Mouse (Mus musculus): ENCODE data around the gene Ptprm.

The Ptprm gene

DNA sequence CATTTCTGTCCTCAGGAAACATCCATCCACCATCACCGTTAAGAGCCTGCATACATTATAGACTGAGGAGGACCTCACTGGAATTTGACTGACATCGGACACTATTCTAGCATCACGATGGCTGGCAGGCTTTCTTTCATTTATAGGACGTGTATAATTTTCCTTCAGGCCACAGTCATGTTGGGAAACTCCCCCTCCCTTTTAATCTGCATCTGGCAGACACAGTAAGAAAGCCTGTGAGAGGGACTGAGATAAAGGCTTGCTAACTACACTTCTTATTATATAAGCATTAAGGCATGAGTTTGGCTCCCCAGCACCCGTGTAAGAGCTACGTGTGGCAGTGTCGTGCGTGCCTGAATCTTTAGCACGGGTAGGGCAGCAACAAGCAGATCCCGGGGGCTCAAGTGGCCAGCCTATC lies 571.2 kb downstream of the Ptprm start:
- DNase-seq (ENCODE audit: extremely low spot score, low spot score): no peak

DNA sequence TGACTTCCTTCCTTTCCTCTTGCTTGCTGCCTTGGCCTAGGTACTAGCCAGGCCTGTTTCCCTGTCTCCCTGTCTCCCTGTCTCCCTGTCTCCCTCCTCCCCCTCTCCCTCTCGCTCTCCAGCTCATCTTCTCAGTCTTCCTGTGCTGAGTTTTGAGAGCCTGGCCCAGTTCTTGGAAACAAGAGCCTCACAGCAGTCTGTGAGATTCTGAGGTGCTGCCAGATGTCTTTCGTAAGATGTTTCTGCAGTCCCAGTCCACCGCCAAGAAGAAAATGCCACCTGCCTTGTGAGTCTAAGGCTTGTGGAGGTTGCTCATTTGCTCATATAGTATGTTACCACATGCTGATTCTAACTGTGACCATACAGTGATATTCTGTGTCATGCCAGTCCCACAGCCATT lies 572.3 kb downstream of the Ptprm start:
- no peak for DNase-seq (ENCODE audit: extremely low spot score, low spot score)

DNA sequence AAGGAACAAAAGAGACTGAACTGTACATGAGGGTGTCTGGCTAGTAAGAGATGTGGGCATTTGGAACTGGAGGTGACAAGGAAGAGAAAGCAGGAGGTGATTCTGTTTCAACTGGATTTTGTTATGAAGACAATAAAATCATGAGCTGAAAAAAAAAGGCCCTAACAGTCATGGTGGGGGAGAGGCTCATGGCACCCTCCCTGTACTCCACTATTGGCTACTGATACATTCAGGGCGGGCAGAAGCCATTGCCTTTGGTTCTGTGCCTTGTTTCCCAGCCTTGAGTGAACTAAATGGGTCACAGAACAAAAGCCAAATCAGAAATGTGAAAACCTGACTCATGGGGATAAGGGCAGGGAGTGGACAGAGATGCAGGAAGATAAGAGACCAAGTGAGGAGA lies 575.2 kb downstream of the Ptprm start:
- no peak for DNase-seq (ENCODE audit: extremely low spot score, low spot score)

DNA sequence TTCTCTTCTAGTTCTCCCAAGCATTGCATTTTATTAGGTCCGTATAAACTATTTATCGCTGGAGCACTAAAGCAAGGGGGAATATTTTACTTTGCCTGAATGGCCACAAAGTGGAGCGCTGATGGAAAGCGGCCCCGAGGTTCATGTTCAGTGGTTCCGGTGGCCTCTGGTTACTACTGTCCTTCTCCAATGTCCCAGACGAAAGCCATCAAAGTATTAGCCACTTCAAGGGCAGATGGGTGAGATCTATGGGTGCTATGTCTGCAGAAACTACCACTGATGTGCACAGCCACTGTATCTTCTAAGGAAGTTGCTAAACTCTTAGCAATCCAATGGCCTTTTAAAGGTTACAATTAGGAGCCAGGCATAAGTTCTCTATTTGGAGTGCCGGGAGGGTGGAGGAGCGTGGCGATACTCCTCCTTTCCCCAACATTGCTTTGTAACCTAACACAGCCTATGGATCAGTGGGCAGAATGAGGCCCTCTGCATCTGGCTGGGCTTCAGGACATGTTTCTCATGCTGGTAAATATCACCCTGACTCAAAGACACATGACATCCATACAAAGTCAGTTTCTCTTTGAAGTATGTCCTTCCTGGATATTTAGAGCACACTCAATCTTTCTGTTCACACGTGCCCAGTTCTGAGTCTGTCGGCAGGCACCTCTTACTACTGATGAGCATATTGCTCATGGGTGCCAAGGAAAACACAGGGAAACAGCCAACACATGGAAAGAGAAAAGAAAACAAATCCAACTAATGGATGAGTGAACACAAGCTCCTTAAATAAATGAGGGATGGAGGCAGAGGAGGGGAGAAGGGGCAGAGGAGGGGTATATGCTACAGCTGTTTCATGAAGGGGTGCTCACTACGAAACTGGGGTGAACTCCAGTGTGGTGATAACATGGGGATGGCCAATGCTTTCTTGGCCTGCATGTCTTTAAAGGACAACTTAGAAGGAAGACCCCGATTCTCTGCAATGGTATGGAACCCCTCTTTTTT lies 584.6 kb downstream of the Ptprm start:
- DNase-seq (ENCODE audit: extremely low spot score, low spot score): no peak

DNA sequence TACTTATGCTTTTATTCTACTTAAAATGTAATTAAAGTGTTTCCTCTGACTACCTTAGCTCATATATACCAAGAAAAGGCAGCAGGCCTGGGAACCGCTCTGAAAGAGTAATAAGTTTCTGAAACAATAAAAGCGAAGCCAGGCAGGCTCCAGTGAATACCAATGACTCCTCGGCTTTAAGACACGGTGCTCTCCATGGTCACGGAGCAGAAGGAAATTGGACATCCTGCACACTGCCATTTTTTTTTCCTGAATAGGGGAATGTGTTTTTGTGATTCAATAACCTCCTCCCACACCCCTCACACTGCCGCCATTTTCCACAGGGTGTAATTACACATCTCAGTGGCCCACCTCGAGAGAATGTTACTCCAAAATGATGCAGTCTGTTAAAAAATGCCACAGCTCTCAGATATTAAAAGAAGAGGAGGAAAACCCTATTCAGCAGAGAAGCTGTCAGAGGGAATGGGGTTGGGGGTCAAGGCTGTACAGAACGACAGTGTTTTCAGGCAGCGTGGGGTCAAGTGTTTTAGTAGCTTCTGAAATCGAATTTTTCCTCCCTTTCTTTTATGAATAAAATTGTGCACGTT lies 585.5 kb downstream of the Ptprm start:
- DNase-seq (ENCODE audit: extremely low spot score, low spot score): no peak

DNA sequence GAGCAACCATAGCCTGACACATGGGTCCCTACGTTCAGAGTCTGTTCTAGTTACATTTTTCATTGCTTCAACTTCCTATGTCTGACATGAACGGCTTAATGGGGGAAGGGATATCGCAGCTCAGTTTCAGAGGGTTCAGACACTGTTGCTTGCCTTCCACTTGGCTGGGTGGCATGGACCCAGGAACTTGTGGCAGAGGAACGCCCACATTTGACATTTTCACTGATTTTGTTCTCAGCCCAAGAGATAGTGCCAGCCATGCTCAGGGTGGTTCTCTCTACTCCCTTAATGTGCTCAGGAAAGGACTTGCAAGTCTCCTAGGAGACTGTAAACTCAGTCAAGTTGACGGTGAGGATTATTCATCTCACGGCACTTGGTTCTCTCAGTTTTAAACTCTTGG lies 588.1 kb downstream of the Ptprm start:
- no peak for DNase-seq (ENCODE audit: extremely low spot score, low spot score)

DNA sequence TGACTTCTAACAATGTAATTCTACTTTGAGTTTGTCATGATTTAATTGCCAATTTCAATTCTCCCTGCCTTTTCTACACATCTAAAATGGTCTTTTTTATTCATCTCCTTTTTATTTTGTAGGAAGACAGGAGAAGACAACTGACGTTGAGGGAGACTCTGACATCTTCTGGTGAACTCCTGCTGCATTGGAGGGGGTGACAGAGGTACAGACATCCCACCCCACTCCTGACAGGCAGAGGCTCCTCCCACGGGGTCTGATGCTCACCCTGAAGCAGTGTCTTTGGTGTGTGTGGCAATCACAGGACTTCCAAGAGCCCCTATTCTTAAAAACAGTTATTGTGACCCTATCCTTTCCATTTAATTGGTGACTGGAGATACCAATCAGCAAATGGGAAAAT lies 589.8 kb downstream of the Ptprm start:
- DNase-seq (ENCODE audit: extremely low spot score, low spot score): no peak

DNA sequence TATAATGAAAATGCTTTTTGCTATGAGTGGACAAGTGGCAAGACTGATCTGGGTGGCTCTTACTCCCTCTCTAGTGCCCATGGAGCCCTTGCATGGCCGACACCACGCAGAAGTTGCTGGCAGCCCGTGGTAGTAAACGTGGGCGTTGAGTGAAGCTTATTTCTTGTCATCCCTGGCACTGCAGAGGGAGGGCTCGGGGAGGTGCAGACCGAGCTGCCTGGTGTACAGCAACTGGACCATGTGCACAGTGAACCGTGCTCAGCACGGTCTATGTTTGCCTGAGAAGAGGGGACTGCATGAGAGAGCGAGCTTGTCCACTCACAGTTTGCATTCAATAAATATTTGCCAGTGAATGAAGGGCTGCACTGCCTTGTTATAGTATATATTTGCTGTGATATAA lies 591.5 kb downstream of the Ptprm start:
- DNase-seq (ENCODE audit: extremely low spot score, low spot score): no peak

DNA sequence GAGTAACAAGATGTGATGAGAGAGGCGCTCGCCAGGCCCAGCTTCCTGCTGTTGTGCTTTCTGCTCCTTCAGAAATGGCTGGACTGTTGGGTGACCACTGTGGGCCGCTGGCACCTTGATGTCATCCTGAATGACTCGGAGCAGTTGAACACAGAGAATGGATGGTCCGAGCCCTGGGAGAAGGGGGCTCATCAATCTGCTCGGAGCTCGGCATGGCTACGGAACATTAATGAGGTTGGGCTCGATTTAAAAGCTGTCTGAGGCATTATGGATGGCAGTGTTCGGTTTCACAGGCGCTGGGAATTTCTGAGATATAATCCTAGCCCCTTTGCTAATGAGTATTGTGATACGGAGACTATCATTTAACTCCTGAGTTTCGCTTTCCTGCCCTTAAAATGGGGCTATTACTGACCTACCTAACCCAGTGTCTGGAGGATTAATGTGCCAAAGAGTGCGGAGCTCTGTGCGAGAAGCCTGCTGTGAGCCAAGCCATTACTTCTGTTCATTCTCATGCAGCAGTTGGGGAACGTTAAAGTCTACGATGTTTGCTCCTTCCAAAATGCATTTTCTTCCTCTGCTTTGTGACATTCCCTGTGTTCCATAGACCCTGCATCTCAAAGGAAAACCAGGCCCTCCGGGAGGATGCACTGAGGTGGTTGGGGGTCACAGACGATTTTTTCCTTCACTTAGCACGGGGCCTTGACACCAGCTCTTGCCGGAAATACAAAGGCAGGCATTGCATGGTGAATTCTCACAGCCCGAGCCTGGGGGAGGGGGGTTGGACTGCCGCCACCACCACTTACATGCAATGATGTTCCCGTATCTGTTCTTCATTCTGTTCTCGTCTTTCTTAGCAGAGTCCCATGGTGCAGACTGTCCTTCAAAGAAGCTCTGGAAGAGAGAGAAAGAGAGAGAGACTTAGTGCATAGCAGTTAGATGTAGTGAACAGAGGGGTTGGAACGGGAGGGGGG lies 592.6 kb downstream of the Ptprm start:
- no peak for DNase-seq (ENCODE audit: extremely low spot score, low spot score)

DNA sequence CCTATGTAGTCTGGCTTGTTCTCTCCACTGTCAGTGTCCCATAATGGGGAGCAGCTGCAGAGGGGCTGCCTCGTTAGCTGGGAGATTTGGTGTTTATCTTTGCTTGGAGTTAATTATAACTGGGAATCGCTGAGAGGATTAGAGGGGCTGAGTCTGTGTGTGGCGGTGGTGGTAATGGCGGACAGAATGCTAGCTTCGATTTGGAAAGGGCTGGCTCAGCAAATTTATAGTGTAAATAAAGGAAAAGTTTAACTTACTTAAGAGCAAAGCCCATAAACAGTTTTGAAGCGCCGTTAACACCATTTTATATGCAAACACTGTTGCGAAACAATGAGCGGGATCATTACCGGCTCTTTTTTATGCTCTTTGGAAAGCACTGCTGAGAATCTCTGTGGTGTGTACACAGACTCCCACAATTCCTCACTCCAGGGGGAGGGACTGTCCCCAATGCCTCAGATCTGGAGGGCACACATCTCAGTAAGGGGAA lies 597.2 kb downstream of the Ptprm start:
- DNase-seq (ENCODE audit: extremely low spot score, low spot score): no peak

DNA sequence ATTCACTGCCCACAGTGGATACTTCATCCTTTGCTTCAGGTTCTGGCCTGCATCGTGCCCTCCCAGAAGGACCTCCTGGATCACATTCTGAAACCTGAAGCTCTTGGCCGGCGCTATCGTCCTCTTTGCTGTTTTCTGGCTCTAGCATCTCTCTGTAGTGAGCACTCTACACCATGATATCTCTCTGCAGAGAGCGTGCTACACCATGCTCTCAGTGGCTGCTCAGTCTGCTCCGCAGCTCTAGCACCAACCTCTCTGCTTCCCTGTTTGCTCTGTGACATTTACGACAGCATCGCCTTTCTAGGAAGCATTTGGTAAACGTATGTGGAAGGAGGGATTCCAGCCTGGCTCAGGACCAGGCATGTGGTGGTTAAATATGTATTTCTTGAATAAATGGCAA lies 597.8 kb downstream of the Ptprm start:
- DNase-seq (ENCODE audit: extremely low spot score, low spot score): no peak

DNA sequence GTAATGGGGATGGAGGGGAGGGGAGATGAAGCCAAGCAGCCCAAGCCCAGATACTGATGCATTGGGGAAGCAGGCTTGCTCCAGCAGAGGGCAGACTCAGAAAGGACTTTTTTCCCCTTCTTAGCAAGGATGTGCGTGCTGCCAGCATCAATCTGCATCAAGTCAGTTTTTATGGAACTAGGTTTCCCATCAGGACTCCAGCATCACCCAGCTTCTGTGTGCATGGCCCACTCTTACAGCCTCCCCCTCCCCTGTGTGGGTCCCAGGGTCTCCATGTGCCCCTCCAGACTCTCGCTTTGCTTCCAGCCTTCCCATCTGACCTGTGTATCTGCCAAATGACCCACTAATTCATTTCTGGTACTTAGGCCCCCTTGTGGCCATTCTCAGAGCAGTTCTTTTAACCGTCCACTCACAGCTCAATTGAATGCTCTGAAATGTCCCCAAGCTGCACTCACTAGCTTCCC lies 599.0 kb downstream of the Ptprm start:
- DNase-seq (ENCODE audit: extremely low spot score, low spot score): peak; percentile 66

DNA sequence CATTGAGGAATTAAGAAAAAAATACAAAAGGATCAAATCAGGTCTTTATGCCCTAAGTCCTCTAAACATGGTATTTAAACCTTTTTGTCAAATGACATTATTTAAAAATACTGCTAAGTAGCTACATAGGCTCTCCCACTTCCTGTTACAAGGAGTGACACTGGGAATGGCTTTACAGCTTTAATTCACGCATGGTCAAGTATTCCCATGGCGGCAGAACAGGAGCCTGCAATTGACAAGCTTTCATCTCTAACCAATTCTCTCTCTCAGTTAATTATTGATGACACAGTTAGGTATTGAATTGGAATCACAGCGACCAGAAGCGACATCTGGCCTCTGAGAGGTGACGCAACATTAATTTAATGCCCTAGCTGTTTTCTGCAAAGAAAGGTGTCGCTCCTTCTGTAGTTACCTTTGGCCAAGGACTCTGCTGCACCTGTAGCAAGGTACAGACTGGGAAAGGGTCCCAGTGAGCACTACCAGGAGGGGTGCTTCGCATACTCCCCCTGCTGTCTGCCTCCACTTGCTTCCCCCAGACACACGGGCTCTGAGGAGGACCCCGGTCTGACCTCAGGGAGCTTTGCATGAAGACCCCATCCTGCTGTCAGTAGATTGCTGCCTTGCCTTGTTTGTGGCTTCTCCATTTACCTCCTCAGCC lies 599.9 kb downstream of the Ptprm start:
- no peak for DNase-seq (ENCODE audit: extremely low spot score, low spot score)

DNA sequence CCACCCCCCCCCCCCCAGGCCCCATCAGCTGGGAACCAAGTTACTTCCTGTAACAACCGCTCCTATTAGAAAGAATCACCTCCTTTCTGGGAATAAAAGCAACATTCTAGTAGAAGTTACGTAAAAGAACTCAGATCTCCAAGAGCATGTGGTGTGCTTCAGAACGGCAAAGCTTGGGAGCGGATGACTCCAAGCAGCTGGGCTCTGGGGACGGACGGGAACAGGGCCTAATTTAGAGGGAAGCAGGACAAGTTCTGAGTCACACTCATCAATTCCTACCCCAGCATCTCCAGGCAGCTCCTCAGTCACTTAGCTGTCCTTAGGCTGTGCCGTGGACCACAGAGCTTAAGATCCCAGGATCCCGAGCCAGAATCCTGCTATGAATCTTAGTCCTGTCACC lies 602.5 kb downstream of the Ptprm start:
- no peak for DNase-seq (ENCODE audit: extremely low spot score, low spot score)

DNA sequence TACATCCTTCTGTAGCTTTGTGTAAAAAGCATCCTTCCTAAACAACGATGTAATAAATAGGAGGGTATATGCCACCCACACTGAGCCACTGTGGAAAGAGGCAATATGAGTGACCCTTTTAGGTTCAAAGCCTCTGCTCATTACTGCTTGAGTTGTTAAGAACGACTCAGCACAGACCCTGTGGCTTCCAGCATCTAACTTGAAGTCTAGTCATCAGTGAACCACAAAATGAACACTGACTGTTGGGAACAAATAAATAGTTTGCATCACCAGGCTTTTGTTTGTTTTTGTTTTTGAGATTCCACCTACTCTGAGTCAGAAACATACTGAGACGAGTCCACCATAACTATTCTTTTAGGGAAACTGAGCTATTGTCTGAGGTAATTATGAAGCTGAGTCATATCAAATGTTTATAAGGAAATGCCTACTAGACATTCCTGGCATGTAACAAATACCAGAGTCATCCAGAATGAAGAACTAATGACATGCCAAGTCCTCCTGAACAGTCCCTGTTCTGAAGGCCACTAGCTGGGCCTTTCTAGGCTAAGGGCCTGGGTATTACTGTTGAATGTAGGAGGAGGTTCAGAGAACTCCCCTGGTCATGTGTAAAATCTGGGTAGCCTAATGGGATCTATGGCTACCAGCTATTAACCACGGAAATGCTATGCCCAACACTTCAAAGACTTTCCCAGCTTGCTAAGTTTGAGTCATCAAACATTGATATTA lies 603.6 kb downstream of the Ptprm start:
- DNase-seq (ENCODE audit: extremely low spot score, low spot score): no peak

DNA sequence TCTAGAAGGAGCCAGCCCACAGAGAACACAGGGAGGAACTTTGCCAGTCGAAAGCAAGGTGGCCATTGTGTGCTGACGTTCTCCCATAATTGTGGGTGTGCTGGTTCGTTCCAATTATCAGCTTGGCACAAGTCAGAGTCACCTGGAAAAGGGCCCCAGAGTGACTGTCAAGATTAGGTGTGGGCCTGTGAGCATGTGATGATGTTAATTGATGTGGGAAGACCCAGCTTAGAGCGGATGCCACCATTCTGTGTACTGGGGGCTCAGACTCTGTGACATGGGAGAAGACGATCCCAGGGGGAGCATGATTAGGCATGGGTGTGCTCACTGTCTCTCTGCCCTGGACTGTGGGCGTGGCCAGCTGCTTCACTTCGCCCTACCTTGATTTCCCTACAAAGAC lies 604.3 kb downstream of the Ptprm start:
- DNase-seq (ENCODE audit: extremely low spot score, low spot score): no peak

DNA sequence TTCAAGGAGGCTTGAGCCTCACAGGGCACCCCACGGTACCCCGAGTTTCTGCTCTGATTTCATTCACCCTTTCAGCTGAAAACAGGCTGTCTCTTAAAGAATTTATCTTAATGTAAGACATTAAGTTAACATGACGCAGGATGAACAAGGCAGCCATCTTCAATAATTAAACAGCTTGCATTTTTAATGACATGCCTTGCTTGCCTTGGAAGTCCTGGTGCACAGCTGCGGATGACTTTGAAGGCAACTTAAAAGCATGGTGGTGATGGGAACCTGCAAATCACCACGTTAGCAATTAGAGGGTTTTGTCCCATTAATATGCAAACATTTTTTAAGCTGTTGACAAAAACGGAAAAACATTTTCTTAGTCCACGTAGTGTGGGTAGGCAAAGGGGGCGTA lies 607.8 kb downstream of the Ptprm start:
- DNase-seq (ENCODE audit: extremely low spot score, low spot score): no peak

DNA sequence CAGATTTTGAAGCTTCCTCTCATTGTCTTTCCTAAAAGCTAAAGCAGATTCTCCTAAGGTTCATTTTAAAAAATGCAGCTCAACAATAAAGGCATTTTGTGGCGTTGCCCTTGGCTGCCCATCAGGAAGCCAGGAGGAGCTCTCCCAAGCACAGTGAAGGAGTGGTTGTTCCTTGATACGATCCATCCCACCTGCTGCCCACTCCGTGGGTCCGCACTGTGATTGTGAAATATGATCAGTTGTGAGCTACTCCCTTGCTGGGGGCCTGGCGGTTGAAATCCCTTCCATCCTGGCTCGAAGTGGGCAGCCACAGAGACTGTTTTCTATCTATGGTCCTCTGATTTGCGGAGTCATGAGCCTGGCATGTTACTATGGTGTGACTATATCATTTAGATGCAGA lies 610.9 kb downstream of the Ptprm start:
- DNase-seq (ENCODE audit: extremely low spot score, low spot score): no peak

DNA sequence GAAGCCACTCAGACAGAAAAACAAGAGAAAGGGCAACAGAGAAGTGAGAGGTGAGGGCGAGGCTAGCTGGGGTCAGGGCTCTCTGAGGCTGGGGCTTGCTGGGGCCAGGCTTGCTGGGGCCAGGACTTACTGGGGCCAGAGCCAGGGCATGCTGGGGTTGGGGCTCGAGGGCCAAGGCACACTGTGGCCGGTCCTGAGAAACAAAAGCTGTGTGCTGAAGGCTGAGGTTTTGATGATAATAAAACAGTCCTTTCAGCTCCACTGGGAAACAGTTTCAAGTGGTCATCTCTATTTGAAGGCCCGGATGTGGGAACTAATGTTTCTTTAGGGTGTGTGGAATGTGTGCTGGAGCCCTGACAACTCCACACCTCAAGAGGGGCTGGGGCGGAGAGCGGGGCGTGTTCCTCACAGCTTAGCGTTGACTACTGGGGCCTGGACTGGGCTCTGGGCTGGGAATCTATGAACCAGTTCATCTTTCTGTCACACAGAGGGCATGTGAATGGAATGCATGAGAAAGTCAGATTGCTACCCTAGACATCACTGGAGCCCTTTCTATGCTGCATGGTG lies 615.4 kb downstream of the Ptprm start:
- DNase-seq (ENCODE audit: extremely low spot score, low spot score): no peak

DNA sequence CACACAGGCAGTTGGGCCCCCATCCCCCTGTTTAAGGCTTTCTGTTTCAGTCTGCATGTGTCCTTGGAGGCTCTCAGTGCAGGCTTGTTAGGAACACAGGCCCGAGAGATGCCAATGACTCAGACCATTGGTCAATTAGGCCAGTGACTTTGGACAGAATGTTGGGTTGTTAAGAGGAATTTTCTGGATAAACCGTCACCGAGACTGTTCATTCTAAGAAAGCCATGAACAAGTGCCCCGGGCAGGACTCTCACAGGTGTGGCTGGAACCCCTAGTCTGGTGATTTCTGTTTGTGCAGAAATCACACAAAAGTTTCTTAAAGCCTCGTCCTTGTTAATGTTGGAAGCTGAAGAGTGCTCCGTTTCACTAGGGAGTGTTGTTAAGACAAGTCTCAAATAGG lies 615.9 kb downstream of the Ptprm start:
- no peak for DNase-seq (ENCODE audit: extremely low spot score, low spot score)

Data from neural tube, embryonic 10.5 days (tissue).